Mouse (Mus musculus): ENCODE data around the gene Tns1. TPM values are rescaled to one million over a fixed set of nuclear protein-coding genes. Genes with fewer than 3 reads are reported as not detected.

Tns1 gene
- polyA plus RNA-seq, 1 experiment from 2014 or later: 120 TPM

DNA sequence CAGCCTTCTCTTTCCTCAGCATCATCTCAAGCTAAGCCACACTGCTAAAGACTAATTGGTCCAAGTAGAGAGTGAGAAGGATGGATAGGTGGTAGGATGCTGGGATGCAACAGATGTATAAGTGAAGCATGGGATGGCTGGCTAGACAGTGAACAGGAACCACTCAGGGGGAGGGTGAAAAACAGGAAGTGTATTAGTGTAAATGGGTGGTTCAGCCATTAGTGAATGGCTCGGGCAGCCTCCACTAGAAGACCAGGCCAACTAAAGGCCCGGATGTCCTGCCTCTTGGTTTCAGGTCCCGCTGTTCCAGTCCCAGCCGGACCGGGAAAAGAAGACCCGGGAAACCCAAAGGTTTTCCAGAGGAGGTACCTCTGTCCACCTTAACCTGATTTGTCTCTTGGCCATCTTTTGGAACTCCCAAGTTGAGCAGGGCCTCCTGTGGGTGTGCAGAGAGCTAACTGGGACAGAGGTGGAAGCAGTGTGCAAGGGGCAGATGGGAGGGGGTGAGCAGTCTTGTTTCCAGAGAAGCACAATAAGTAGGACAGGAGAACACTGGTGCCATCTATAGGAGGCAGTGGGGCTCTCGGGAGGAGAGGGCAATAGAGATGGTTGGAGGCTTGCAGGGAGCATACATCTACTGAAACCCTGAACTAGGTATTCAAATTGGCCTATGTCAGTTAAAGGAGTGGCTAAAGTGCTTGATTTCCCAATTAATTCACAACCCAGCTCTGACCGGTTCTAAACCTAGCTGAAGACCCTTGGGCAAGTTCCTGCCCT, 6.8 kb upstream of the Tns1 start:
- H3K27me3 ChIP-seq (ENCODE audit: control insufficient read depth, insufficient read depth, low read length): peaks cover under 1% of the 10 kb centered on the region; the same call in 1 of the 2 replicates
- no peak overlapping the region for H3K9ac ChIP-seq (ENCODE audit: low read length)
- no peaks in the 10 kb centered on the region for H3K9me3 ChIP-seq (replicated peaks; ENCODE audit: control insufficient read depth, low read length)
- no peaks in the 10 kb centered on the region for H3K36me3 ChIP-seq (ENCODE audit: control insufficient read depth, insufficient read depth)
- 87% methylated on average over 8 of the region's 8 CpGs for WGBS
- H3K4me1 ChIP-seq (ENCODE audit: control insufficient read depth, insufficient read depth, low read length): no peaks in the 10 kb centered on the region
- H3K4me3 ChIP-seq (ENCODE audit: low read length): no peak overlapping the region
- no peak overlapping the region for H3K4me2 ChIP-seq (ENCODE audit: low read depth, low read length)
- no peak overlapping the region for H3K27ac ChIP-seq (ENCODE audit: low read length)
- no peak for ATAC-seq (replicated peaks; ENCODE audit: extremely low read depth, insufficient read depth, low FRiP score)

DNA sequence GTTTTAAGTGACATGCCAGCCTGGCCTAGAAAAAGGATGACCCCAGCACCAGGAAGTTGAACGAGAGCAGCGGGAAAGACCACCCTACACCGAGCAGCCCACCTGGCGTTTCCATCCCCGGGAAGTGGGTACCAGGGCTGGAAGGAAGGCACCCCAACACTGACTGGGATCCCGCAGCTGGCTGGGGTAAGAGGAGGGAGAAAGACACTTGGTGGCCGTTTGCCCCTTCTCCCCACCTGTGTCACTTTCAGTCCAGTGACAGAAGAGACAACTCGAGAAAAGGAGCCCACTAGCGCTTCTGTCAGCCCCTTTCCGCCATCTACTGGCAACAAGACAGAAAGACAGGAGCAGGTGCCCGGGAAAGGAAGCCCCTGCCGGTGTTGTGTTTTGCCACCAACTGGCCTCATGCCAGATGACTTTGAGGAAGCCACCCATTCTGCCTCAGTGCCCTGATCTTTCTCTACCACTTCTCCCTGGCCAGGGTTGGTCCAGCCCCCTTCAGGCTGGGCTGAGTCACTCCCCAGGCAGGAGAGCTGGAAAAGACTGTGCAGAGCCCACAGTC, 823 bp upstream of the Tns1 start, which contains the start of gene Rufy4:
Gene Rufy4, plus strand, starts transcription at position 551 of the 562 bp plus-strand sequence.
- peak within 1 kb of the TSS; percentile 94 for H3K4me2 ChIP-seq (ENCODE audit: low read depth, low read length)
- H3K9ac ChIP-seq (ENCODE audit: low read length): peak within 1 kb of the TSS; percentile 90
- peak within 1 kb of the TSS; percentile 74 for H3K4me3 ChIP-seq (ENCODE audit: low read length)
- H3K9me3 ChIP-seq (replicated peaks; ENCODE audit: control insufficient read depth, low read length): no peaks in the 10 kb centered on the region
- WGBS: under 1% methylated on average over 11 of the region's 12 CpGs
- peaks cover 4% of the 10 kb centered on the region; the same call in 1 of the 2 replicates for H3K27me3 ChIP-seq (ENCODE audit: control insufficient read depth, insufficient read depth, low read length)
- peak; percentile 7; the same call in 1 of the 2 replicates for ATAC-seq (replicated peaks; ENCODE audit: extremely low read depth, insufficient read depth, low FRiP score)
- H3K27ac ChIP-seq (ENCODE audit: low read length): peak within 1 kb of the TSS; percentile 76
- peaks cover 23% of the 10 kb centered on the region for H3K4me1 ChIP-seq (ENCODE audit: control insufficient read depth, insufficient read depth, low read length)
- H3K36me3 ChIP-seq (ENCODE audit: control insufficient read depth, insufficient read depth): no peaks in the 10 kb centered on the region

DNA sequence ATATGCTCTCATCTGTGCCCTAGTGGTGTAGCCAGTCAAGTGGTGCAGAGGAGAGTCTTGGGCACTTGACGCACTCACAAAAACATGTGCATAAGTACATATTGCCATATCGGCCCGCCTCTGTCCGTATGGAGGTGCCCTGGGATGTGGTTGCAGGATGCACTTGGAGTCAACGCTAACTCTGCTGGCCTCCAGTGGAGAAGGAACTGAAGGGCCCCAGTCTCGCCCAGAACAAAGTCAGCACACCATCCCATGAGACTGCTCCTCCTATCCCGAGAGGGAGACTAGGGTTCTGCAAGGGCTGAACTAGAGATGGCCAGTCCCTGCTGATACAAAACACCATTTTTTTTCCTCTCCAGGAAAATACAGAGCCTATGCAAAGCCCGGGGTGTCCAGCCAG, 1.0 kb downstream of the Tns1 start:
- Histone ChIP-seq H3K4me1 (ENCODE audit: control insufficient read depth, insufficient read depth, low read length) (peaks cover 33% of the 10 kb centered on the region), H3K9ac (ENCODE audit: low read length) (no peak overlapping the region; the same call in 1 of the 2 replicates), H3K27ac (ENCODE audit: low read length) (no peak overlapping the region; the same call in 1 of the 2 replicates), H3K4me3 (ENCODE audit: low read length) (peak overlapping the region; percentile 74; the same call in 1 of the 2 replicates), H3K36me3 (ENCODE audit: control insufficient read depth, insufficient read depth) (no peaks in the 10 kb centered on the region), H3K9me3 (replicated peaks; ENCODE audit: control insufficient read depth, low read length) (no peaks in the 10 kb centered on the region), H3K4me2 (ENCODE audit: low read depth, low read length) (peak overlapping the region; percentile 94), H3K27me3 (ENCODE audit: control insufficient read depth, insufficient read depth, low read length) (peaks cover 4% of the 10 kb centered on the region; the same call in 1 of the 2 replicates)
- no peak for ATAC-seq (replicated peaks; ENCODE audit: extremely low read depth, insufficient read depth, low FRiP score)
- WGBS: 66% methylated on average over 8 of the region's 8 CpGs

DNA sequence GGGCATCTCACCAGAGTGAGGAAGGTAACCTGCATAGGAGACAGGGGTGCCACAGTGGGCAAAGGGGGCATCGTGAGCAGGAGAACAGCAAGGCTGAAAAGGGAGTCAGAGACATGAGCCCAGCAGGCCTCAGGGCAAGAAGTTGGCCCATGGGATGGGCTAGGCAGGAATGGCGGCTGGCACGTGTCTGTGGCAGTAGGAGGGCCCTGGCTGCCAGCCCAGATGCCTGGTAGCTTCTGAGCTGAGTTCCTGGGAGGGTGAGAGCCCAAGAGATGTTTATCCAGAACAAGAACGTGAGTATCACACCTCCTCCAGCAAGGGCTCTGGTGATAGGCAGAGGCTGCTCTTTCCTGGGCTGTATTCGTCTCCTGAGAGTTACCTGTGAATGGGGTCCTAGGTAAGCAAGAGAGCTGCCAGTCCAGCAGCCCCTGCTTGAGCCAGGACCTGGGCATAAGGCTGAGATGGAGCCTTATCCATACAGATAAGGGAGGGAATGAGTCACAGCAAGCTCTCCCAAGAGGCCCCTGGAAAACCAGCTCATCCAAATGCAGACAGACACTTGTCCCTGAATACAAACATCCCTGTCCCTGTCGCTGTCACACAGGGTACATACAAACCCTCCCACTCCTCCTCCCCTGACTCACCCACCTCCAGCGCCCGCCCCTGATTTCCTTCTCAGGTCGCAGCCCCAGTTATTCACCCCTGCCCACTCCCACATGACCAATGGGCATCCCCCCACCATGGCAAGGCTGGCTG, 2.2 kb downstream of the Tns1 start:
- H3K9ac ChIP-seq (ENCODE audit: low read length): no peak overlapping the region; the same call in 1 of the 2 replicates
- peak; percentile 39; the same call in 1 of the 2 replicates for ATAC-seq (replicated peaks; ENCODE audit: extremely low read depth, insufficient read depth, low FRiP score)
- H3K27me3 ChIP-seq (ENCODE audit: control insufficient read depth, insufficient read depth, low read length): peaks cover 4% of the 10 kb centered on the region; the same call in 1 of the 2 replicates
- no peaks in the 10 kb centered on the region for H3K36me3 ChIP-seq (ENCODE audit: control insufficient read depth, insufficient read depth)
- H3K4me1 ChIP-seq (ENCODE audit: control insufficient read depth, insufficient read depth, low read length): peaks cover 33% of the 10 kb centered on the region
- H3K9me3 ChIP-seq (replicated peaks; ENCODE audit: control insufficient read depth, low read length): no peaks in the 10 kb centered on the region
- peak overlapping the region; percentile 94 for H3K4me2 ChIP-seq (ENCODE audit: low read depth, low read length)
- H3K27ac ChIP-seq (ENCODE audit: low read length): peak overlapping the region; percentile 84
- no peak overlapping the region for H3K4me3 ChIP-seq (ENCODE audit: low read length)
- WGBS: 29% methylated on average over 9 of the region's 9 CpGs

DNA sequence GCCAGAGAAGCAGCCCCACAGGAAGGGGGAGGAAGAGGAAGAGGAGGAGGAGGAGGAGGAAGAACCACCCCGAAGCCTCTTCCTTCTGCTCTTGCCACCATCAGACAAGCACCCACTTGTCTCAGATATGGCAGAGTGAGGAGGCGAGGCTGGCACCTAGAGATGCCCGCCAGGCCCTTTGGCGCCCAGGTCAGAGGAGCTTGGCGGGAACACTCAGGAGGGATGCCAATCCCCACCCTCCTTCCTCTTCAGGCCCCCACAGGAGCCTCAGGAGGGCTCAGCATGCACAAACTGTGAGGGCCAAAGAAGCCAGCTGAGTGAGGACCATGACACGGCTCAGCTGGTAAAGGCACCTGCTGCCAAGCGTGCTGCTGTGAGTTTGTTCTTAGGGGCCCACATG, 3.1 kb downstream of the Tns1 start:
- Histone ChIP-seq H3K36me3 (ENCODE audit: control insufficient read depth, insufficient read depth) (no peaks in the 10 kb centered on the region), H3K27ac (ENCODE audit: low read length) (no peak overlapping the region), H3K4me2 (ENCODE audit: low read depth, low read length) (no peak overlapping the region), H3K9ac (ENCODE audit: low read length) (no peak overlapping the region), H3K9me3 (replicated peaks; ENCODE audit: control insufficient read depth, low read length) (no peaks in the 10 kb centered on the region), H3K27me3 (ENCODE audit: control insufficient read depth, insufficient read depth, low read length) (peaks cover 4% of the 10 kb centered on the region; the same call in 1 of the 2 replicates), H3K4me1 (ENCODE audit: control insufficient read depth, insufficient read depth, low read length) (peaks cover 33% of the 10 kb centered on the region), H3K4me3 (ENCODE audit: low read length) (no peak overlapping the region)
- no peak for ATAC-seq (replicated peaks; ENCODE audit: extremely low read depth, insufficient read depth, low FRiP score)
- WGBS: 80% methylated on average over 7 of the region's 7 CpGs

DNA sequence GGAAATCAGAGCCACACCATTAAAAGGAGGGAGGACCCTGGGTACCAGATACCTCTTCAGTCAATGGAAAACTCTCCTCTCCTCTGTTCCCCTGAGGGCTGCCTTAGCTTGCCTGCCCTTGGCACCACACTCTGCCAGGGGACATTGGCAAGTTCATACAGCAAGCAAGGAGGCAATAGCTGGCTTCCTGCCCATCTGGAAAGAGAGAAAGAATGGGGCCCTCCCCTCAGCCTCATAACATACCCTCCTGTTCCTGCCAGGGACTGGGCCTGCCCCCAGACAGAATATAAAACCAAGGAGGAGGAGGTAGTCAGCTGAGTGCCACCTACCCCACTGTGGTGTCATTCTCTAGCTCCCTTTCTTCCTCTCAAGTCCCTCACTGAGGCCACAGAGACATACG, 5.1 kb downstream of the Tns1 start:
- H3K36me3 ChIP-seq (ENCODE audit: control insufficient read depth, insufficient read depth): no peaks in the 10 kb centered on the region
- no peak overlapping the region for H3K9ac ChIP-seq (ENCODE audit: low read length)
- no peak overlapping the region for H3K4me3 ChIP-seq (ENCODE audit: low read length)
- no peaks in the 10 kb centered on the region for H3K9me3 ChIP-seq (replicated peaks; ENCODE audit: control insufficient read depth, low read length)
- ATAC-seq (replicated peaks; ENCODE audit: extremely low read depth, insufficient read depth, low FRiP score): 0 out of 2 replicates have a peak, but pooled peaks have one; percentile 18
- H3K27me3 ChIP-seq (ENCODE audit: control insufficient read depth, insufficient read depth, low read length): no peaks in the 10 kb centered on the region
- peaks cover 33% of the 10 kb centered on the region for H3K4me1 ChIP-seq (ENCODE audit: control insufficient read depth, insufficient read depth, low read length)
- no peak overlapping the region for H3K4me2 ChIP-seq (ENCODE audit: low read depth, low read length)
- H3K27ac ChIP-seq (ENCODE audit: low read length): peak overlapping the region; percentile 5; the same call in 1 of the 2 replicates
- 82% methylated on average over 1 of the region's 1 CpGs for WGBS

GRCm38 (mm10) chr1:74117876-74118275, 6.4 kb downstream of the Tns1 start:
- ATAC-seq (replicated peaks; ENCODE audit: extremely low read depth, insufficient read depth, low FRiP score): no peak

DNA sequence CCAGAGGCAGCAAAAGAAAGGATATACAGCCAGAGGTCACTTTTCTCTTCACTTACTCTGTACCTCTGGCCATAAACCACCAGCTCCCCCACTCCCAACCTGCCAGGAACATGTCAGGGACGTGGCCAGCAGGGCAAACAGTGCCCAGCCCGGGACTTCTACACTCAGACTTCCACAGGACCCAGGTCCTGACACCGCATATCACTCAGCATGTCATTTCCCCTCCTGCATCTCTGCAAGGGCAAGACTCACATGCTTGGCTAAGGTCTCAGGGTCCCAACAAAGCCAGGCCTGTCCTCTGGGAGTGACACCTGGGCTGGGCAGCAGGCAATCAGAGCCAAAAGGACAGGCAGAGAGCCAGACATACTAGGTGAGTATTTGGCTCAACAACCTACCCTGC, 11.2 kb downstream of the Tns1 start:
- H3K4me2 ChIP-seq (ENCODE audit: low read depth, low read length): no peak overlapping the region
- 49% methylated on average over 3 of the region's 3 CpGs for WGBS
- H3K27ac ChIP-seq (ENCODE audit: low read length): no peak overlapping the region
- no peaks in the 10 kb centered on the region for H3K9me3 ChIP-seq (replicated peaks; ENCODE audit: control insufficient read depth, low read length)
- H3K4me1 ChIP-seq (ENCODE audit: control insufficient read depth, insufficient read depth, low read length): peaks cover 23% of the 10 kb centered on the region
- ATAC-seq (replicated peaks; ENCODE audit: extremely low read depth, insufficient read depth, low FRiP score): no peak
- no peaks in the 10 kb centered on the region for H3K36me3 ChIP-seq (ENCODE audit: control insufficient read depth, insufficient read depth)
- H3K4me3 ChIP-seq (ENCODE audit: low read length): no peak overlapping the region
- H3K27me3 ChIP-seq (ENCODE audit: control insufficient read depth, insufficient read depth, low read length): no peaks in the 10 kb centered on the region
- H3K9ac ChIP-seq (ENCODE audit: low read length): no peak overlapping the region; the same call in 1 of the 2 replicates

More at GRCm38 (mm10) chr1:74117876-74118275, 6.4 kb downstream of the Tns1 start:
- no peaks in the 10 kb centered on the region for H3K27me3 ChIP-seq (ENCODE audit: control insufficient read depth, insufficient read depth, low read length)
- H3K9me3 ChIP-seq (replicated peaks; ENCODE audit: control insufficient read depth, low read length): no peaks in the 10 kb centered on the region
- no peak overlapping the region for H3K9ac ChIP-seq (ENCODE audit: low read length)
- H3K4me1 ChIP-seq (ENCODE audit: control insufficient read depth, insufficient read depth, low read length): peaks cover 36% of the 10 kb centered on the region
- H3K36me3 ChIP-seq (ENCODE audit: control insufficient read depth, insufficient read depth): no peaks in the 10 kb centered on the region
- H3K27ac ChIP-seq (ENCODE audit: low read length): no peak overlapping the region
- WGBS: 86% methylated on average over 6 of the region's 6 CpGs
- H3K4me2 ChIP-seq (ENCODE audit: low read depth, low read length): no peak overlapping the region
- no peak overlapping the region for H3K4me3 ChIP-seq (ENCODE audit: low read length)
